Mouse (Mus musculus) gastrocnemius, postnatal 25 days (tissue): Measurements from ENCODE around the gene Catsper4. TPM values are rescaled to one million over a fixed set of nuclear protein-coding genes. Genes with fewer than 3 reads are reported as not detected.
"Not testable (repeated sequence)": the region's sequence is repeated elsewhere in the genome, so short reads cannot be mapped to it uniquely, and the experiment has no call there.

Source experiments
- DNase-seq: peaks from one replicate; pipeline ENCODE4 v3.0.0; 2022
- long read RNA-seq, 2 experiments: library from polyadenylated mRNA; stranded (forward); transcript quantifications; one replicate each; pipeline ENCODE4 v2.0.0; 2021
- total RNA-seq, 2 experiments: library from RNA; stranded (reverse); gene quantifications; 1 replicate in 1 of 2; 2 replicates in 1 of 2; pipeline ENCODE4 v1.2.3; 2021

Catsper4 gene
- total RNA-seq: 1 to 10 TPM; 1.2 to 1.4 TPM
- long read RNA-seq, experiment 1, partial matches to known transcripts: 2 of 2 reads
- long read RNA-seq, experiment 1, other reads (novel, unspliced or antisense): 0 of 2 reads
- long read RNA-seq, experiment 2, partial matches to known transcripts: 1 of 1 reads
- long read RNA-seq, experiment 2, other reads (novel, unspliced or antisense): 0 of 1 reads

GRCm38 (mm10) chr4:134227194-134227593 lies at the start of gene Catsper4:
Gene Catsper4 (minus strand): TSS chr4:134227383.
- no peak for DNase-seq

DNA sequence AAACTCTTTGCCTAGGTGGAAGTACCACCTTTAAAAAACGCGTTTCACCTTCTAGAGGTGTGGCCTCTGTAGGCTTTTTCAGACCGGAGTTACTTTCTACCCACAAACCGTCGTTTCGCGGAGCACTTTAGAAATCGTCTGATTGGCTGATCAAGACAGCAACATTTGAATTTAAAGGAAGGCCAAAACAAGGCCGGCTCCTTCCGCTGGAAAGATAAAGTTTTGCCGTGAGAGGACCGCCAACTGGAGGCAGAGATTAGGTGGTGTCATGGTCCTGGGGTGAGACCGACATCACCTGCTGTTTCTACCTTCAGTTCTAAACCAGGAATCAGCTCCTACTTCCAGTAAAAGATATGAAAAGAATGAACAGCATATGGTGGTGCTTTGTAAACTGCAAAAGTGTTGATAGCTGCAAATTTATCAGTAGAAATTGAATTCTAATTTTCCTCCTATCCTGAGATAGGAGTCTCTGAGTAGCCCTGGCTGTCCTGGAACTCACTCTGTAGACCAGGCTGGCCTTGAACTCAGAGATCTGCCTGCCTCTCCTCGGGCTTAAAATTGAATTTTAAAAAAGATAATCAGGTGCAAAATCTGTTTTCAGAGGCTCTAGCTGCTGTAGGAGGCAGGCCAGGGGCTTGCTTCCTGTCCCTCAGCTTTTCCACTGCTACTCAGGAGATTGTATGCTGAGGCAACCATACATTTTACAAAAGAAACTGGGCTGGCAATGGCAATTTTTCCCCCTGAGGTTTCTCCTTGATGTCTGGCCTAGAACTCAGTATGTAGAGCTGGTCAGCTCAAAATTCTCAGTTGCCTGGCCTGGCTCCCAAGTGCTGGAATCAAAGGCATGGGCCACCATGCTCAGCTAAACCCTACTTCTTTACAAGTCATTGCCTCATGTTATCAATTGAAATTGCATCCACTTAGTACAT lies 46.5 kb upstream of the Catsper4 start:
- no peak for DNase-seq

DNA sequence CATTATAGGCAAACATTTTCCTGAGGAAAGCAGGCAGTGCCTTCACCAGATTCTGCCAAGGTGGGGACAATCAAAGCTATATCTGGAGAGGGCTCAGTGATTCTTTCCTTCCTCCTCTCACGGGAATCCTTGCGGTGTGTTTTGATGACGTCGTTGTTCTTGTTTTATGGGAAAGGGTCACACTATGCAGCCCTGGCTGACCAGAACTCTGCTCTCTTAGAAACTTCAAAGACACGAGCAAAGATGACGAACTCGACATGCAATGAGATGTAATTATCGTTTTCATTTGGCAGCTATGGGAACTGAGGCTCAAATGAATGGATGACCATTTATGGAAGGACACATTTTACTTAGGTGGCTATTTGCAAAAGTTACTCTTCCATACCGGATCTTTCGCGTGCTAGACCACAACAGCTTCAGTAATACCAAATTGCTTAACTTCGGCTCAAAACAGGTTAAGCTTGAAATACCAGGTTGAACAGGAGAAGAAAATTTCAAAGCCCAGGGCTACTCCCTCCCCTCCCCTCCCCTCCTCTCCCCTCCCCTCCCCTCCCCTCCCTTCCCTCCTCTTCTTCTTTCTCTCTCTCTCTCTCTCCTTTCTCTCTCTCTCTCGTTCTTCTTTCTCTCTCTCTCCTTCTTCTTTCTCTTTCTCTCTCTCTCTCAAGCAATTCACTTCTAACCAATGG lies 45.7 kb upstream of the Catsper4 start:
- DNase-seq: no peak

GRCm38 (mm10) chr4:134271979-134272378 lies 44.8 kb upstream of the Catsper4 start:
- DNase-seq: no peak

GRCm38 (mm10) chr4:134269622-134270021 lies 42.4 kb upstream of the Catsper4 start:
- not testable (repeated sequence) for DNase-seq

- no peak for DNase-seq
Observed at GRCm38 (mm10) chr4:134268102-134268655, 41.0 kb upstream of the Catsper4 start.

GRCm38 (mm10) chr4:134265860-134266585 lies 38.8 kb upstream of the Catsper4 start:
- no peak for DNase-seq

DNA sequence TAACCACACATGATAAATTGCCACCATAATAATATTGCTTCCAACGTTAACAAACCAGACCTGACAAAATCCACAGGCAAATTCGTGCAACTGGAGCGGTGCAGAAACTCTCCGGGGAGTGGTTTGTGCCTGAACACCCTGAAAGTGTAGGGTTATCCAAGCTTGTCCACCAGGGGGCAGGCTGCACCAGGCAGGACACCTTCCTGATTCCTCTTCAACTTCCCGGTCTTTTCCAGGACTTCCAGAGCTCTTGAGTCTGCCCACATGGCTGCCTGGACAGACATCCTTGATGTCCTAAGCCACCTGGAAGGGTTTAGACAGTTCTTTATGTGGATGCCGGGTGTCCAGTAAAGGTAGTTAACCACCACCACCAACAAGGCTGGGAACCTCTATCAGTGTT lies 36.0 kb upstream of the Catsper4 start:
- no peak for DNase-seq

- DNase-seq: no peak
Observed at GRCm38 (mm10) chr4:134258354-134258753, 31.2 kb upstream of the Catsper4 start.

DNA sequence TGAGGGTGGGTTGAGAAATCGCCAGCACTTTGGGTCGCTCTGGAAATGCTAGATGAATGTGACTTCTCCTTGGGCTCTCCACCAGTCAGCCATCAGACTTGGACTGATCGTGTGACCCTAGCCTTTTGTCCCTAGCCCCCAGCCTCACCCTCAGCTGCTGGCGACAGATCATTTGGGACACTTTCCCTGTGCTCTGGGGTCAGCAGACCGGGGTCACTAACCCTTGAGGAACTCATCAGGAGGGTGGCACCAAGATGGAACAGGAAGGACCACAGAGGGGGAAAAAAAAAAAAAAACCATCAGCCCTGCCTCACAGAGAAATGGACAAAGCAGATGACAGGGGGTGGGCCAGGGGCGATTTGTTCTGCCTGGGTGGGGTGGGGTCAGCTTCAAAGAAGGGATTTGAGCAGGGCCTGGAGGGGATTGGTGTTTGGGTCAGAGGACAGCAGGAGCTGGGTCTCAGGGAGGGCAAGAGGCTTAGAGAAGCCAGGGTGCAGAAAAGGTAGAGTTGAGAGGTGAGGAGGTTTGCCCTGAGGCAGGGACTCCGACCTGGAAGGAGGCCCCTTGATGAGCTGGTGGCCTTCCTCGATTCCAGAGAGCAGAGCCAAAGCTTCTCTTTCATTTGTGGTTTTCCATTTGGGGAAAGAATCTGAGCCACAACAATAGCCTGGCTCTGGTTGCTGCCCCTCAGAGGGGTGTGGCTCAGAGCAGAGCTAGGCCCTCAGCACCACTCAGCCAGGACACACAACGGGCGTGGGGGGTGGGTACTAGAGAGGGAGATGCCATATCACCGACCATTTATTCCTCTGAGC lies 30.2 kb upstream of the Catsper4 start:
- no peak for DNase-seq

- no peak for DNase-seq
Observed at GRCm38 (mm10) chr4:134256407-134257197, 29.4 kb upstream of the Catsper4 start.

- no peak for DNase-seq
Observed at GRCm38 (mm10) chr4:134255854-134256253, 28.7 kb upstream of the Catsper4 start.

GRCm38 (mm10) chr4:134254835-134255234 lies 27.7 kb upstream of the Catsper4 start:
- no peak for DNase-seq

DNA sequence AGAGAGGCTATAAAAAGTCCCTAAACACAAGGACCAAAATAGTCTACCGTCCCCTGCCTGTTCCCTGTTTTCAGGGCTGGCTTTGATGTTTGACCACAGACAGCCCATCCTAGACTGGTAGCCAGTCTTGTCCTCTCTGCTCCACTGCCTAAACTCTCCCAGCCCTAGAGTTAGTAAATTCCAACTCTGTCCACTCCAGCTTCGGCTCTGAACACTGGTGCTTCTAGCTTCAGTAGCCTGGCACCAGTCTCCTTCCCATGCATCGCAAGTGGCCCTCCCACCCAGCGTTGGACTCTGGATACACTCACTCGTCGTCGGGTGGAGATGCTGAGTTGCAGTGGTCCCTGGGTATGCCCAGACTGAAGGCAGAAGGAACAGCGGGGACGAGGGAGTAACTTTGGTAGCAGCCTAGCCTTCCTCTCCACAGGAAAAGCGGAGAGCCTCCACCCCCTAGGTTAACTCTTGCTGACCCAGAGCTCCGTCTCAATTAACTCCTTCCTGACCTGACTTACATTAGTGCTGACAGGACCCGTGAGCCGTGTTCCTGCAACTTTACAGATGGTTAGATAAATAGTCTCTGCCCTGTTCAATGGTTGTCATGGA lies 26.6 kb upstream of the Catsper4 start, which contains the start of gene Grrp1:
TSS of gene Grrp1 (minus strand) at position 385 of the 603 bp plus-strand sequence.
- DNase-seq: no peak

GRCm38 (mm10) chr4:134252911-134253721 lies 25.9 kb upstream of the Catsper4 start:
- DNase-seq: no peak

- no peak for DNase-seq
Observed at GRCm38 (mm10) chr4:134252131-134252910, 25.1 kb upstream of the Catsper4 start.

- DNase-seq: no peak
Observed at GRCm38 (mm10) chr4:134251241-134252130, 24.3 kb upstream of the Catsper4 start.
